Mouse (Mus musculus) layer of hippocampus, adult 8-10 months (tissue): Measurements from ENCODE around the gene Abca13. TPM values are rescaled to one million over a fixed set of nuclear protein-coding genes. Genes with fewer than 3 reads are reported as not detected.

Experiments used
- DNase-seq, 2 experiments: peaks; one replicate each; pipeline ENCODE4 v3.0.0; 2022; ENCODE audit warnings: low spot score in 2 of 2
- total RNA-seq, 4 experiments: library from RNA; stranded (reverse); gene quantifications; 2 replicates each; pipeline ENCODE4 v1.2.4; 2022

Abca13 gene
- total RNA-seq, 4 experiments from 2014 or later: 0.02 to 0.05 TPM; not detected in 2

- no peak for DNase-seq
Measured at GRCm38 (mm10) chr11:9647991-9648390, 456.2 kb downstream of the Abca13 start.

GRCm38 (mm10) chr11:9666648-9667255 lies 475.0 kb downstream of the Abca13 start:
- DNase-seq: no peak

GRCm38 (mm10) chr11:9669430-9669829 lies 477.7 kb downstream of the Abca13 start:
- DNase-seq: no peak

- no peak for DNase-seq
Measured at GRCm38 (mm10) chr11:9684952-9685351, 493.2 kb downstream of the Abca13 start.

GRCm38 (mm10) chr11:9705190-9705589 lies 513.4 kb downstream of the Abca13 start:
- DNase-seq: no peak

GRCm38 (mm10) chr11:9727810-9728490 lies 536.2 kb downstream of the Abca13 start:
- no peak for DNase-seq

GRCm38 (mm10) chr11:9731300-9731699 lies 539.6 kb downstream of the Abca13 start:
- DNase-seq: no peak

Other genes with a start within 250 kb of the Abca13 start
- gene Pkd1l1, start 218.7 kb upstream of the Abca13 start, total RNA-seq: under 1 TPM; 0.06 to 0.51 (median 0.10) TPM
- 10 to 100 TPM; 13.3 to 14.1 (median 13.5) TPM for gene Hus1, start 180.8 kb upstream of the Abca13 start, total RNA-seq
- 1 to 10 TPM; 1.2 to 2.5 (median 1.6) TPM for gene Gm11992, start 143.3 kb upstream of the Abca13 start, total RNA-seq
- under 1 TPM; 0.37 to 0.65 (median 0.40) TPM for gene Sun3, start 143.0 kb upstream of the Abca13 start, total RNA-seq
- 1 to 10 TPM; 2.8 to 4.4 (median 3.4) TPM for gene Upp1, start 73.8 kb upstream of the Abca13 start, total RNA-seq